Mouse (Mus musculus): ENCODE results near the gene Syt8. TPM values are rescaled to one million over a fixed set of nuclear protein-coding genes. Genes with fewer than 3 reads are reported as not detected.

Syt8 gene
- polyA plus RNA-seq, 1 experiment, result 0.07 TPM

DNA sequence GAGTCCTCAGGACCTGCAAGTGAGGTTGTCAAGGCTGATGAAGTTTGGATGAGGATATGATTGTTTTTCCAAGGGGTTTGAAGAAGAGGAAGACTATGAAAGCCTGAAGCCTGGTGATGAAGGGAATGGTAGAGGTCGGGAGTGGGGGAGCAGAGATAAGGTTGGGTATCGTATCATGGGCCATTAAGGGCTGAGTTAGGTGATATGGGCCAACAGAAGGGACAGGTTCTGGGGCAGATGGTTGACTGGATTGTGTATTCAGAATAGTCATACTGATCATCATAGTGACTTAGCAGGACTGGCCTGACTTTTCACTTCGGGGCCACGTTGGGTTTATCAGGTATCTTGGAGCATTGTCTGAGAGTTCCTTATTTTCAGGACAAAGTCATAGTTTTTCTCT is 39.2 kb upstream of the Syt8 start:
- Histone ChIP-seq H3K4me3 (ENCODE audit: insufficient read depth, poor library complexity, severe bottlenecking) (no peak overlapping the region), H3K27me3 (ENCODE audit: control insufficient read depth, insufficient read depth, insufficient read length) (no peaks in the 10 kb centered on the region), H3K79me3 (ENCODE audit: low read depth) (no peaks in the 10 kb centered on the region), H3K36me3 (ENCODE audit: control insufficient read depth, insufficient read depth) (no peaks in the 10 kb centered on the region), H3K79me2 (ENCODE audit: control insufficient read depth, insufficient read depth) (no peaks in the 10 kb centered on the region), H3ac (ENCODE audit: control insufficient read depth, insufficient read length, low read depth) (no peak overlapping the region)
- no peak for TF ChIP-seq MYOD1 (IDR thresholded peaks at IDR 0.05; ENCODE audit: control insufficient read depth, insufficient read length, low read depth)
- no peak for TF ChIP-seq MAX (IDR thresholded peaks at IDR 0.05)
- TF ChIP-seq CTCF (IDR thresholded peaks at IDR 0.05; ENCODE audit: control insufficient read depth, insufficient read depth, insufficient read length), result no peak
- TF ChIP-seq USF1 (IDR thresholded peaks at IDR 0.05; ENCODE audit: low read depth), result no peak
- TF ChIP-seq MYOG (IDR thresholded peaks at IDR 0.05; ENCODE audit: control insufficient read depth, extremely low read depth, insufficient read length), result no peak
- no peak for TF ChIP-seq CEBPB (IDR thresholded peaks at IDR 0.05; ENCODE audit: low read depth)

DNA sequence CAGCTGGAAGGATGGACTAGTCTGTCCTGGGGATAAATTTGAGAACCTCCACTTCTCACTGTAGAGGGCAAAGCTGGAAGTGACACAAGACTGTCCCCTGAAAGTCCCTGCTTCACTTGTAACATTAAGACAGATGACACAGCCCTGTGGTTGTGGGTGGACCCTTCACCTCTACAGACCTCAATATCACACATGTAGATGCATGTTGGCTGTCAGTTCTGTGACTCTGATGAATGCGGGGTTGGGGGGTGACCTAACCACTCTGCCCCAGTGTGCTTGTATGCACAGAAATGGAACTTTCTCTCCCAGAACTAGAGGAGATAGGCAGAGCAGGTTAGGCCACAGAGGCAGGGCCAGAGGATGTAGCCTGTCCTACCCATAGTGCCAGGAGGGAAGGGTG is 38.0 kb upstream of the Syt8 start:
- Histone ChIP-seq H3K79me2 (ENCODE audit: control insufficient read depth, insufficient read depth) (no peaks in the 10 kb centered on the region), H3K79me3 (ENCODE audit: low read depth) (no peaks in the 10 kb centered on the region), H3ac (ENCODE audit: control insufficient read depth, insufficient read length, low read depth) (no peak overlapping the region), H3K36me3 (ENCODE audit: control insufficient read depth, insufficient read depth) (no peaks in the 10 kb centered on the region), H3K4me3 (ENCODE audit: insufficient read depth, poor library complexity, severe bottlenecking) (no peak overlapping the region), H3K27me3 (ENCODE audit: control insufficient read depth, insufficient read depth, insufficient read length) (no peaks in the 10 kb centered on the region)
- no peak for TF ChIP-seq MAX (IDR thresholded peaks at IDR 0.05)
- TF ChIP-seq CTCF (IDR thresholded peaks at IDR 0.05; ENCODE audit: control insufficient read depth, insufficient read depth, insufficient read length), result no peak
- no peak for TF ChIP-seq USF1 (IDR thresholded peaks at IDR 0.05; ENCODE audit: low read depth)
- no peak for TF ChIP-seq FOSL1 (IDR thresholded peaks at IDR 0.05; ENCODE audit: insufficient read depth, low read length, poor library complexity, severe bottlenecking)
- TF ChIP-seq MYOG (IDR thresholded peaks at IDR 0.05; ENCODE audit: control insufficient read depth, extremely low read depth, insufficient read length), result no peak
- no peak for TF ChIP-seq CEBPB (IDR thresholded peaks at IDR 0.05; ENCODE audit: low read depth)
- TF ChIP-seq MYOD1 (IDR thresholded peaks at IDR 0.05; ENCODE audit: control insufficient read depth, insufficient read length, low read depth), result no peak

DNA sequence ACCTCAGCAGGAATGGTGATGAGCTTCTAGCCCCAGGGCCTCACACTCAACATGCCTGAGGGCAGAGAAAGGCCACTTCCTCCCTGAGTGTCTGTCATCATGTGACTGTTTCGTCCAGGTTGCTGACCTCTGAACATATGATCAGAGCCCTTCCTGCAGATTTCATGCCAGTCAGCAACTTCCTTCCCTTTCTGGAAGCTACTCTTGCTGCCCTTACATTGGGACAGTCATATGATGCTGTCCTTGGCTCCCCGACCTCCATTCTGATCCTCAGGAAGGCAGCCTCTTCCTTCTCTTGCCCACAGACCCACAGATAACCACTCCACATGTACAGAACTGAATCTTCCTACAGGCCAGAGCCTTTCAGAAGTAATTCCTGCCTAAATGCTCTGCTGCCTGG is 36.6 kb upstream of the Syt8 start:
- Histone ChIP-seq H3ac (ENCODE audit: control insufficient read depth, insufficient read length, low read depth) (no peak overlapping the region), H3K79me2 (ENCODE audit: control insufficient read depth, insufficient read depth) (no peaks in the 10 kb centered on the region), H3K4me3 (ENCODE audit: insufficient read depth, poor library complexity, severe bottlenecking) (no peak overlapping the region), H3K27me3 (ENCODE audit: control insufficient read depth, insufficient read depth, insufficient read length) (no peaks in the 10 kb centered on the region), H3K79me3 (ENCODE audit: low read depth) (no peaks in the 10 kb centered on the region), H3K36me3 (ENCODE audit: control insufficient read depth, insufficient read depth) (no peaks in the 10 kb centered on the region)
- TF ChIP-seq FOSL1 (IDR thresholded peaks at IDR 0.05; ENCODE audit: insufficient read depth, low read length, poor library complexity, severe bottlenecking), result no peak

DNA sequence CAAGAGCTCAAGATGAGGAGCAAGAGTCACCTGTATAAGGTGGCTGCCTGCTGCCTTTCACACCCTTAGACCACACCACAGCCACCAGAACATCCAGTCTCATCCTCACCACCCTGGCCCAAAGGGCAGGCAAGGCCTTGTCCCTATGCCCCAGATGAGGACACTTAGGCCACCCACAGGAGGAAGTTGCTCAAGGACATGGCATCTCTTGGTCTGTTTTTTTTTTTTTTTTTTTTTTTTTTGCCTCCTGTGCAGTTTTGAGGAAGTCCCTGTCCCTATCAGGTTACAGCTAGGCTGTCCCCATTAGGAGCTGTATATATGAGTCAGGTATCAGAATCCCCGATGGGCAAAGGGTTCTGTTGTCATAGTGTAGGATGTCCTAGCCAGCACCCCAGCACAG is 35.4 kb upstream of the Syt8 start:
- no peak for TF ChIP-seq MYOG (IDR thresholded peaks at IDR 0.05; ENCODE audit: control insufficient read depth, extremely low read depth, insufficient read length)
- TF ChIP-seq MAX (IDR thresholded peaks at IDR 0.05), result no peak
- no peak for TF ChIP-seq CEBPB (IDR thresholded peaks at IDR 0.05; ENCODE audit: low read depth)
- TF ChIP-seq USF1 (IDR thresholded peaks at IDR 0.05; ENCODE audit: low read depth), result no peak
- no peak for TF ChIP-seq FOSL1 (IDR thresholded peaks at IDR 0.05; ENCODE audit: insufficient read depth, low read length, poor library complexity, severe bottlenecking)
- no peak for TF ChIP-seq CTCF (IDR thresholded peaks at IDR 0.05; ENCODE audit: control insufficient read depth, insufficient read depth, insufficient read length)
- no peak for TF ChIP-seq MYOD1 (IDR thresholded peaks at IDR 0.05; ENCODE audit: control insufficient read depth, insufficient read length, low read depth)
- H3K79me2 ChIP-seq (ENCODE audit: control insufficient read depth, insufficient read depth), result no peaks in the 10 kb centered on the region

DNA sequence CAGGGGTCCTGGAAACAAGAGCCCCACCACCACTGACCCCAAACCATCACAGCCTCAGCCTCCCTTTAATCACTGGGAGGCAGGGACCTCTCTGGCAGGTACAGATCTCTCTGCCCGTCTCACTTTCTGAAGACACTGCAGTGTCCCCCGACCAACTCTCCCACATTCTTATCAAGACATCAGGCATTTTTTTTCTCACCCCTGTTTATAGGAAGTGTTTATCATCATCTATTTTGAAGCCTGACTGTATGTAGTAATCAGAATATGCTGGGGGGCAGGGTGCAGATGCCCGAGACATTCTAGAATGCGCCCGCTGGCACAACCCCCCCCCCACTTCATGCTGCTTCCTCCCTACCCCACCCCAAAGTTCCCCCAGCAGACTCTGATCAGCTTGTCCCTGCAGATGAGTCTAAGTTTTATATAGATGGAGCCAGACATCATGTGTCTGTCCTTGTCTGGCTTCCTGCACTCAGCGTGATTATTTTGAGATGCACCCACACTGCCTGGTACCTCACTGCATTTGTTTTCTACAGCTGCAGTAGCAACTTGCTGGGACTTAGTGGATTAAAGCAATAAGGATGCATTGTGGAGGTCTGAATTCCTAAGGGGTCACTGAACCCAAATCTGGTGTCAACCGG is 34.4 kb upstream of the Syt8 start:
- Histone ChIP-seq H3K79me3 (ENCODE audit: low read depth) (no peaks in the 10 kb centered on the region), H3K27me3 (ENCODE audit: control insufficient read depth, insufficient read depth, insufficient read length) (no peaks in the 10 kb centered on the region), H3K36me3 (ENCODE audit: control insufficient read depth, insufficient read depth) (no peaks in the 10 kb centered on the region), H3K79me2 (ENCODE audit: control insufficient read depth, insufficient read depth) (no peaks in the 10 kb centered on the region), H3ac (ENCODE audit: control insufficient read depth, insufficient read length, low read depth) (no peak overlapping the region), H3K4me3 (ENCODE audit: insufficient read depth, poor library complexity, severe bottlenecking) (no peak overlapping the region)
- no peak for TF ChIP-seq USF1 (IDR thresholded peaks at IDR 0.05; ENCODE audit: low read depth)
- no peak for TF ChIP-seq FOSL1 (IDR thresholded peaks at IDR 0.05; ENCODE audit: insufficient read depth, low read length, poor library complexity, severe bottlenecking)

More for the DNA sequence above, 35.4 kb upstream of the Syt8 start:
- Histone ChIP-seq H3K36me3 (ENCODE audit: control insufficient read depth, insufficient read depth) (no peaks in the 10 kb centered on the region), H3K79me3 (ENCODE audit: low read depth) (no peaks in the 10 kb centered on the region), H3K27me3 (ENCODE audit: control insufficient read depth, insufficient read depth, insufficient read length) (no peaks in the 10 kb centered on the region), H3ac (ENCODE audit: control insufficient read depth, insufficient read length, low read depth) (no peak overlapping the region), H3K4me3 (ENCODE audit: insufficient read depth, poor library complexity, severe bottlenecking) (no peak overlapping the region)

DNA sequence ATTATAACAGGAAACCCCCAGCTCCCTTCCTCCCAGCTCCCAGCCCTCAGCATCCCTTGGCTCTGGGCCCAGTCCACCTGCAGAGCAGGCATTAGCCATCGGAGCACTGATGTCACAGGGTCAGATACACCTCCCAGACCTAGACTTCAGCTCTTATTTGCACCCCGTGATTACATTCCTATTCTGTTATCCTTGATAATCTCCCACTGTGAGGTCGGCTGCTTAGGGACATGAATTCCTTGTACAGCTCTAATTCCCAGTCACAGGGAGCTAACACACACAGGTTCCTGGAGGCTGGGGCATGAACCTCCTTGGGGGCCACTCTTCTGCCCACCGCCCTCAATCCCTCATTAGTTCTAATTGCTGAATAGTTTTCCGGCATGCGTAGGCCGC is 33.9 kb upstream of the Syt8 start:
- no peaks in the 10 kb centered on the region for H3K27me3 ChIP-seq (ENCODE audit: control insufficient read depth, insufficient read depth, insufficient read length)
- H3ac ChIP-seq (ENCODE audit: control insufficient read depth, insufficient read length, low read depth), result no peak overlapping the region
- no peaks in the 10 kb centered on the region for H3K36me3 ChIP-seq (ENCODE audit: control insufficient read depth, insufficient read depth)

More for the DNA sequence above, 33.9 kb upstream of the Syt8 start:
- TF ChIP-seq MYOD1 (IDR thresholded peaks at IDR 0.05; ENCODE audit: control insufficient read depth, insufficient read length, low read depth), result no peak
- no peak for TF ChIP-seq FOSL1 (IDR thresholded peaks at IDR 0.05; ENCODE audit: insufficient read depth, low read length, poor library complexity, severe bottlenecking)
- TF ChIP-seq CEBPB (IDR thresholded peaks at IDR 0.05; ENCODE audit: low read depth), result no peak
- Histone ChIP-seq H3K4me3 (ENCODE audit: insufficient read depth, poor library complexity, severe bottlenecking) (no peak overlapping the region), H3K79me2 (ENCODE audit: control insufficient read depth, insufficient read depth) (no peaks in the 10 kb centered on the region), H3K79me3 (ENCODE audit: low read depth) (no peaks in the 10 kb centered on the region)

Data from C2C12 (cell line).